Mouse (Mus musculus) liver, embryonic 11.5 days (tissue): ENCODE data around the gene Rora. TPM values are rescaled to one million over a fixed set of nuclear protein-coding genes. Genes with fewer than 3 reads are reported as not detected.

ENCODE experiments used
- ATAC-seq: fragments of 200-750 bp; cut with Nextera tagmentation; replicated peaks from 2 replicates; pipeline ENCODE4 v1.8.0; 2017; ENCODE audit warnings: moderate number of reproducible peaks, mild to moderate bottlenecking, moderate TSS enrichment, moderate library complexity; ENCODE audit not compliant: low FRiP score
- DNase-seq: peaks from one replicate; pipeline ENCODE4 v3.0.0-alpha.2; 2017; ENCODE audit warnings: low spot score
- H3K27ac ChIP-seq: fragments of 300-500 bp; sonication (generic); 2 replicates; pipeline ENCODE4 v1.5.1; 2014; ENCODE audit warnings: mild to moderate bottlenecking, low read depth, low read length, control low read depth
- H3K27me3 ChIP-seq: fragments of 300-500 bp; sonication (generic); replicated peaks from 2 replicates; pipeline ENCODE4 v1.6.1; 2014; ENCODE audit warnings: low read length, mixed read lengths; ENCODE audit not compliant: control insufficient read depth, insufficient read depth
- H3K36me3 ChIP-seq: fragments of 300-500 bp; sonication (generic); 2 replicates; pipeline ENCODE4 v1.6.1; 2014; ENCODE audit warnings: mild to moderate bottlenecking, low read length, moderate library complexity, mixed read lengths; ENCODE audit not compliant: control insufficient read depth, insufficient read depth
- H3K4me1 ChIP-seq: fragments of 300-500 bp; sonication (generic); replicated peaks from 2 replicates; pipeline ENCODE4 v1.6.1; 2014; ENCODE audit warnings: low read length, mixed read lengths; ENCODE audit not compliant: control insufficient read depth, insufficient read depth
- H3K4me2 ChIP-seq: fragments of 300-500 bp; sonication (generic); 2 replicates; pipeline ENCODE4 v1.6.1; 2014; ENCODE audit warnings: mild to moderate bottlenecking, control low read depth, moderate library complexity
- H3K4me3 ChIP-seq: fragments of 300-500 bp; sonication (generic); 2 replicates; pipeline ENCODE4 v1.5.1; 2014; ENCODE audit warnings: low read depth, low read length, control low read depth
- H3K9ac ChIP-seq: fragments of 300-500 bp; sonication (generic); 2 replicates; pipeline ENCODE4 v1.6.1; 2014; ENCODE audit warnings: low read depth, low read length, control low read depth
- H3K9me3 ChIP-seq: fragments of 300-500 bp; sonication (generic); 2 replicates; pipeline ENCODE4 v1.6.1; 2016; ENCODE audit warnings: low read length, inconsistent platforms, mixed read lengths; ENCODE audit not compliant: control insufficient read depth
- WGBS: fragments of 180-500 bp; shearing (Covaris S2); extraction: QIAGEN DNeasy Blood & Tissue Kit; methylation state at CpG from one replicate; pipeline ENCODE4 v1.1.7; 2014; 5-methylcytosine and 5-hydroxymethylcytosine counted together
- polyA plus RNA-seq: library from polyadenylated mRNA; unstranded; fragments of >200 nt; fragmentation: Nextera tagmentation; extraction: Ambion mirVana; gene quantifications from 2 replicates; pipeline ENCODE4 v1.2.1, GENCODE M21; 2014

Gene Rora
- polyA plus RNA-seq, 1 experiment from 2014 or later, result 4.3 TPM

DNA sequence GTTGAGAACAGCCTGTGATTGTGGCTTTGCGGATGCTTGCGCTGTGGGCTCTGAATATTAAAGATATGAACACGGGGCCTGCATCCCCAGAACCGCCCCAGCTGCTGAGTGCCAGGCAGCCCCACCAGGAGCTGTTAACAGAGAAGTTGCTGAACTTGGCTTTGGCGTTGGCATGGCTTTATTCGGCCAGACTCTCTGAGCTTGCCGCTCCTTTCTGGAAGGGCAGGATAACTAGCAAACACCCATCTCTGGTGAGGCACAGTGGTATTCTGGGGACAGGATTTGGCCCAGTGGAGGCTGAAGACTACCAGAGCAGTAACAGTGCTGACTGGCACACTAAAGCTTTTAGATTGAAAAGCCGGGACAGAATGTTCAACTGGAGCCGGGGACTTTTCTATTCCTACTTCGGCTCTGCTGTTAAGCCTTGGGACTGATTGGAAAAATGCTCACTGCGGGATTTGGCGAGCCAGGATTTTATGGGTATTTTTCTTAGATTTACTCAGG, 26.3 kb downstream of the Rora start:
- WGBS, result 87% methylated on average over 12 of the region's 12 CpGs
- Histone ChIP-seq H3K27ac (no peak overlapping the region), H3K4me1 (no peaks in the 10 kb centered on the region; the same call in 1 of the 2 replicates), H3K9me3 (no peaks in the 10 kb centered on the region), H3K36me3 (no peaks in the 10 kb centered on the region), H3K9ac (no peak overlapping the region), H3K4me2 (no peak overlapping the region), H3K4me3 (no peak overlapping the region), H3K27me3 (no peaks in the 10 kb centered on the region)
- DNase-seq (no peak), ATAC-seq (no peak)

GRCm38 (mm10) chr9:68683938-68684337, 30.4 kb downstream of the Rora start:
- 0 out of 2 replicates have a peak, but pooled peaks cover 2% of the 10 kb centered on the region for H3K4me1 ChIP-seq
- DNase-seq, result no peak
- H3K4me2 ChIP-seq, result no peak overlapping the region
- no peaks in the 10 kb centered on the region for H3K9me3 ChIP-seq
- no peak overlapping the region for H3K9ac ChIP-seq
- no peaks in the 10 kb centered on the region for H3K36me3 ChIP-seq
- no peak for ATAC-seq
- no peaks in the 10 kb centered on the region for H3K27me3 ChIP-seq
- H3K27ac ChIP-seq, result no peak overlapping the region
- WGBS, result 27% methylated on average over 3 of the region's 3 CpGs
- H3K4me3 ChIP-seq, result no peak overlapping the region

- 36% methylated on average over 5 of the region's 5 CpGs for WGBS
- Histone ChIP-seq H3K4me1 (0 out of 2 replicates have a peak, but pooled peaks cover 2% of the 10 kb centered on the region), H3K9me3 (no peaks in the 10 kb centered on the region), H3K4me2 (no peak overlapping the region), H3K27me3 (no peaks in the 10 kb centered on the region), H3K4me3 (no peak overlapping the region), H3K27ac (no peak overlapping the region), H3K9ac (no peak overlapping the region), H3K36me3 (no peaks in the 10 kb centered on the region)
- ATAC-seq (no peak), DNase-seq (no peak)
Observed at GRCm38 (mm10) chr9:68685562-68685961, 32.0 kb downstream of the Rora start.

- Histone ChIP-seq H3K27me3 (no peaks in the 10 kb centered on the region), H3K4me1 (0 out of 2 replicates have a peak, but pooled peaks cover 2% of the 10 kb centered on the region), H3K36me3 (no peaks in the 10 kb centered on the region), H3K4me2 (no peak overlapping the region), H3K4me3 (no peak overlapping the region), H3K9me3 (no peaks in the 10 kb centered on the region), H3K27ac (no peak overlapping the region), H3K9ac (no peak overlapping the region)
- DNase-seq (no peak), ATAC-seq (no peak)
- WGBS, result 58% methylated on average over 10 of the region's 10 CpGs
Observed at GRCm38 (mm10) chr9:68687251-68687874, 33.8 kb downstream of the Rora start.

GRCm38 (mm10) chr9:68688151-68688550, 34.6 kb downstream of the Rora start:
- Histone ChIP-seq H3K4me2 (no peak overlapping the region), H3K9ac (no peak overlapping the region), H3K27ac (no peak overlapping the region), H3K36me3 (no peaks in the 10 kb centered on the region), H3K27me3 (no peaks in the 10 kb centered on the region), H3K4me3 (no peak overlapping the region), H3K4me1 (0 out of 2 replicates have a peak, but pooled peaks cover 2% of the 10 kb centered on the region), H3K9me3 (no peaks in the 10 kb centered on the region)
- DNase-seq (no peak), ATAC-seq (no peak)
- WGBS, result 76% methylated on average over 2 of the region's 2 CpGs

DNA sequence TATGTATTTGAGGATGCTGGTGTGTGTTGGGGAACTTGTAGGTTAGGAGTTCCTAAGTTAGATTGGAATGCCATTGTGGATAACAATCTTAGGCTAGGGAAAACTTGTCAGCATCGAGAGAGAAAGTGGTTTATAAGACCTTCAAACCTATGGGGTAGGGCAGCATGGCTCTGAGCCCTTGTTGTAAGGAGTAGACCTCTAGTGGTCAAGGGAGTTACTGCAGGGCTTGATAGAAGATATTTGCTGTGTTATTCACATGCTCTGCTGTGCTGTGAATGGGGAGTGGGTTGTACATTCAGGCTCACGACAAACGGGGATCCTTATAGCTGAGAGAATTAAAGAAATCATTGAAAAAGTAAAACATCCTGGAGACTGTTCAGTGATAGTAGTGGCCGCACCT, 35.8 kb downstream of the Rora start:
- ATAC-seq (no peak), DNase-seq (no peak)
- H3K4me3 ChIP-seq, result no peak overlapping the region
- no peaks in the 10 kb centered on the region for H3K27me3 ChIP-seq
- WGBS, result 35% methylated on average over 4 of the region's 4 CpGs
- no peaks in the 10 kb centered on the region for H3K36me3 ChIP-seq
- no peak overlapping the region for H3K9ac ChIP-seq
- no peaks in the 10 kb centered on the region for H3K9me3 ChIP-seq
- no peak overlapping the region for H3K4me2 ChIP-seq
- H3K4me1 ChIP-seq, result 0 out of 2 replicates have a peak, but pooled peaks cover 2% of the 10 kb centered on the region
- no peak overlapping the region for H3K27ac ChIP-seq

DNA sequence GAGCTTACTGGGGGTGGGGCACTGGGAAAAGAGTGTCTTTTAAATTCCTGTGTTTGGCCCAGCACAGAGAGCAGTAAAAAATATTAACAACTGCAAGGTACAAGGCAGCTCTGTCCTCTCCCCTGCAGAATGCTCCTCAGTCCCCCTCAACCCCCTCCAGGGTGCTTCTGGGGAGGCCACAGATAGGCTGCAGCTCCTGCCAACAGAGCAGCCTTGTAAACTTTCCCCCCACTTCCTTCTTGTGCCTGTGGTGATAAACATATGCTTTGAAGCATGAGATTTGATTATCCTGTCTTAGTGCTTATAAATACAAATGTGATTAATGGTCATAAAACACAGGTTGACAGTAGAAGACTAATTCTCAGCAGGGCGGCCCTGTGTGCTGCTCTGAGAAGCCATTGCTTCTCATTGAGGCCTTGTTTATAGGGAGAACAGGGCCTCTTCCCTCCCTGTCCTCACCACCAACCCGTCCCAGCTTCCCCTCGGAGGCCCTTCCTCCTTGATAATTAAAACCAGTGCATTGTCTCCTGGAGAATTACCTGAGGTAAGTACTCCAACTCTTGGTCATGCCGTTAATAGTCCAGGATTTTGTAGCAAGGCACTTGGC, 41.4 kb downstream of the Rora start:
- Histone ChIP-seq H3K27me3 (no peaks in the 10 kb centered on the region), H3K9me3 (no peaks in the 10 kb centered on the region), H3K27ac (no peak overlapping the region), H3K4me1 (no peaks in the 10 kb centered on the region), H3K36me3 (no peaks in the 10 kb centered on the region), H3K4me2 (no peak overlapping the region), H3K4me3 (no peak overlapping the region), H3K9ac (no peak overlapping the region)
- ATAC-seq (no peak), DNase-seq (no peak)
- 54% methylated on average over 4 of the region's 4 CpGs for WGBS

DNA sequence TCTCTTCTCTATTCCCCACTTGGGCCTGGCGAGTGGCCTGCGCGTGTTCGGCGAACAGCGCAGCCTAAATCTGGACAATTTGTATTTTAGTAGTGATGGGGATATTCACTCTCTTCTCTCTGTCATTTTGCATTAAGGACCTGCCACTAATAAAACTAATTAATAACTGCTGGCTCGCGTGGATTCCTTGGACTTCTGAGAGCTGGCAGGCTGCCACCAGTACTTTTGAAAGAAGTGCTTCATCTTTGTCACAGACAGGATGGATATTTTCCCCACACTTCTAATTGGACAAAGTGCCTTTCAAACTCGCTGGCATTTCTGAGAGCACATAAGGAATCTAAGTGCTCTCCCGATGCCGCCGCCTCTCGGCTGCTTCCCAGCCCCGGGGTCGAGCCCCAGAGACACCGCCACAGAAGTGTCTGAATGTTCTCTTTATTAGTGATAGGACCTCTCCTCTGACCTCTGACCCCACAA, 41.9 kb downstream of the Rora start:
- 67% methylated on average over 16 of the region's 16 CpGs for WGBS
- DNase-seq (no peak), ATAC-seq (no peak)
- Histone ChIP-seq H3K27me3 (no peaks in the 10 kb centered on the region), H3K4me1 (no peaks in the 10 kb centered on the region), H3K9ac (no peak overlapping the region), H3K9me3 (no peaks in the 10 kb centered on the region), H3K4me3 (no peak overlapping the region), H3K27ac (no peak overlapping the region), H3K4me2 (no peak overlapping the region), H3K36me3 (no peaks in the 10 kb centered on the region)
